Mouse (Mus musculus): ENCODE measurements around the gene Mrpl10. TPM values are rescaled to one million over a fixed set of nuclear protein-coding genes. Genes with fewer than 3 reads are reported as not detected.

The Mrpl10 gene
- polyA plus RNA-seq (2014; fragmentation: Illumina TruSeq; extraction: RNeasy Lipid Tissue Mini Kit (QIAGEN cat#74804); ENCODE audit: low read depth, low replicate concordance) = 65.6 TPM

GRCm38 (mm10) chr11:97041022-97041899 lies at the start of gene Mrpl10, which contains the start of gene Lrrc46:
Gene Mrpl10 (plus strand): TSS chr11:97041560.
Gene Lrrc46 (minus strand): TSS chr11:97041407.

GRCm38 (mm10) chr11:97013121-97013670 lies 28.2 kb upstream of the Mrpl10 start, which contains the start of gene Sp6:
Gene Sp6 (plus strand): TSS chr11:97013394.

GRCm38 (mm10) chr11:97029686-97030417 lies 11.5 kb upstream of the Mrpl10 start, which contains the start of gene Scrn2:
Gene Scrn2 (plus strand): TSS chr11:97029938.

GRCm38 (mm10) chr11:97050216-97050943 lies 9.0 kb downstream of the Mrpl10 start, which contains the start of gene Osbpl7:
Gene Osbpl7 (plus strand): TSS chr11:97050628.

Other genes starting within 250 kb of the Mrpl10 start
- 353 TPM for gene Nfe2l1, start 211.6 kb upstream of the Mrpl10 start, polyA plus RNA-seq (2014; fragmentation: Illumina TruSeq; extraction: RNeasy Lipid Tissue Mini Kit (QIAGEN cat#74804); ENCODE audit: low read depth, low replicate concordance)
- gene Copz2, start 191.7 kb upstream of the Mrpl10 start, polyA plus RNA-seq (2014; fragmentation: Illumina TruSeq; extraction: RNeasy Lipid Tissue Mini Kit (QIAGEN cat#74804); ENCODE audit: low read depth, low replicate concordance) = 60.7 TPM
- gene Cdk5rap3, start 125.1 kb upstream of the Mrpl10 start, polyA plus RNA-seq (2014; fragmentation: Illumina TruSeq; extraction: RNeasy Lipid Tissue Mini Kit (QIAGEN cat#74804); ENCODE audit: low read depth, low replicate concordance) = 26.2 TPM
- 1.5 TPM for gene Prr15l, start 113.5 kb upstream of the Mrpl10 start, polyA plus RNA-seq (2014; fragmentation: Illumina TruSeq; extraction: RNeasy Lipid Tissue Mini Kit (QIAGEN cat#74804); ENCODE audit: low read depth, low replicate concordance)
- gene Pnpo, start 97.6 kb upstream of the Mrpl10 start, polyA plus RNA-seq (2014; fragmentation: Illumina TruSeq; extraction: RNeasy Lipid Tissue Mini Kit (QIAGEN cat#74804); ENCODE audit: low read depth, low replicate concordance) = 23.2 TPM
- gene Sp2, start 58.6 kb upstream of the Mrpl10 start, polyA plus RNA-seq (2014; fragmentation: Illumina TruSeq; extraction: RNeasy Lipid Tissue Mini Kit (QIAGEN cat#74804); ENCODE audit: low read depth, low replicate concordance) = 10.9 TPM
- 0.37 TPM for gene Sp6, start 28.2 kb upstream of the Mrpl10 start, polyA plus RNA-seq (2014; fragmentation: Illumina TruSeq; extraction: RNeasy Lipid Tissue Mini Kit (QIAGEN cat#74804); ENCODE audit: low read depth, low replicate concordance)
- gene Scrn2, start 11.6 kb upstream of the Mrpl10 start, polyA plus RNA-seq (2014; fragmentation: Illumina TruSeq; extraction: RNeasy Lipid Tissue Mini Kit (QIAGEN cat#74804); ENCODE audit: low read depth, low replicate concordance) = 15.2 TPM
- 0.34 TPM for gene Lrrc46, start 153 bp upstream of the Mrpl10 start, polyA plus RNA-seq (2014; fragmentation: Illumina TruSeq; extraction: RNeasy Lipid Tissue Mini Kit (QIAGEN cat#74804); ENCODE audit: low read depth, low replicate concordance)
- 3.7 TPM for gene Osbpl7, start 9.1 kb downstream of the Mrpl10 start, polyA plus RNA-seq (2014; fragmentation: Illumina TruSeq; extraction: RNeasy Lipid Tissue Mini Kit (QIAGEN cat#74804); ENCODE audit: low read depth, low replicate concordance)
- gene Tbx21, start 73.8 kb downstream of the Mrpl10 start, polyA plus RNA-seq (2014; fragmentation: Illumina TruSeq; extraction: RNeasy Lipid Tissue Mini Kit (QIAGEN cat#74804); ENCODE audit: low read depth, low replicate concordance) = not detected
- gene Tbkbp1, start 109.9 kb downstream of the Mrpl10 start, polyA plus RNA-seq (2014; fragmentation: Illumina TruSeq; extraction: RNeasy Lipid Tissue Mini Kit (QIAGEN cat#74804); ENCODE audit: low read depth, low replicate concordance) = 10.6 TPM
- 64.4 TPM for gene Kpnb1, start 146.3 kb downstream of the Mrpl10 start, polyA plus RNA-seq (2014; fragmentation: Illumina TruSeq; extraction: RNeasy Lipid Tissue Mini Kit (QIAGEN cat#74804); ENCODE audit: low read depth, low replicate concordance)
- 63.7 TPM for gene Npepps, start 239.1 kb downstream of the Mrpl10 start, polyA plus RNA-seq (2014; fragmentation: Illumina TruSeq; extraction: RNeasy Lipid Tissue Mini Kit (QIAGEN cat#74804); ENCODE audit: low read depth, low replicate concordance)